Mouse (Mus musculus) midbrain, postnatal 0 days (tissue): Measurements from ENCODE around the gene Ackr2. TPM values are rescaled to one million over a fixed set of nuclear protein-coding genes. Genes with fewer than 3 reads are reported as not detected.

ENCODE experiments used
- ATAC-seq: fragments of 200-750 bp; cut with Nextera tagmentation; 2 replicates; pipeline ENCODE4 v1.8.0; 2017; ENCODE audit warnings: moderate number of reproducible peaks, mild to moderate bottlenecking, moderate TSS enrichment, moderate library complexity; ENCODE audit not compliant: low FRiP score
- DNase-seq: peaks from one replicate; pipeline ENCODE4 v3.0.0-alpha.2; 2015; ENCODE audit warnings: low spot score
- H3K27ac ChIP-seq: fragments of 300-500 bp; sonication (generic); 2 replicates; pipeline ENCODE4 v1.5.1; 2014; ENCODE audit warnings: low read depth, mild to moderate bottlenecking, low read length, mixed read lengths
- H3K27me3 ChIP-seq: fragments of 300-500 bp; sonication (generic); 2 replicates; pipeline ENCODE4 v1.6.1; 2014; ENCODE audit warnings: low read length, control low read depth, mixed read lengths; ENCODE audit not compliant: insufficient read depth
- H3K36me3 ChIP-seq: fragments of 300-500 bp; sonication (generic); 2 replicates; pipeline ENCODE4 v1.6.1; 2014; ENCODE audit warnings: low read length, control low read depth, mixed read lengths; ENCODE audit not compliant: insufficient read depth
- H3K4me1 ChIP-seq: fragments of 300-500 bp; sonication (generic); 2 replicates; pipeline ENCODE4 v1.6.1; 2014; ENCODE audit warnings: mild to moderate bottlenecking, control low read depth, antibody characterized with exemption, low read length, mixed read lengths; ENCODE audit not compliant: insufficient read depth
- H3K4me2 ChIP-seq: fragments of 300-500 bp; sonication (generic); 2 replicates; pipeline ENCODE4 v1.6.1; 2014; ENCODE audit warnings: low read depth, mild to moderate bottlenecking, low read length, mixed read lengths; ENCODE audit not compliant: poor library complexity, severe bottlenecking
- H3K4me3 ChIP-seq: fragments of 300-500 bp; sonication (generic); 2 replicates; pipeline ENCODE4 v1.5.1; 2014; ENCODE audit warnings: low read depth, mild to moderate bottlenecking, low read length, moderate library complexity
- H3K9ac ChIP-seq: fragments of 300-500 bp; sonication (generic); replicated peaks from 2 replicates; pipeline ENCODE4 v1.6.1; 2014; ENCODE audit warnings: mild to moderate bottlenecking, low read length, moderate library complexity, mixed read lengths; ENCODE audit not compliant: poor library complexity, severe bottlenecking
- H3K9me3 ChIP-seq: fragments of 300-500 bp; sonication (generic); 2 replicates; pipeline ENCODE4 v1.6.1; 2016; ENCODE audit warnings: low read length, control low read depth
- CTCF ChIP-seq: IDR thresholded peaks from 2 replicates; pipeline ENCODE4 v1.5.1; 2016; ENCODE audit warnings: antibody characterized with exemption, mild to moderate bottlenecking
- WGBS: fragments of 180-500 bp; shearing (Covaris S2); extraction: QIAGEN DNeasy Blood & Tissue Kit; methylation state at CpG from one replicate; pipeline ENCODE4 v1.1.7; 2014; 5-methylcytosine and 5-hydroxymethylcytosine counted together
- polyA plus RNA-seq: library from polyadenylated mRNA; unstranded; fragments of >200 nt; fragmentation: Nextera tagmentation; extraction: Ambion mirVana; gene quantifications from 2 replicates; pipeline ENCODE4 v1.2.1, GENCODE M21; 2015
- total RNA-seq: library from RNA; depleted of rRNA; stranded (reverse); fragments of >200 nt; gene quantifications from 2 replicates; pipeline ENCODE4 v1.2.3, GENCODE M21; 2014

The Ackr2 gene
- total and polyA plus RNA-seq, 2 experiments from 2014 or later = 0.78 to 3.0 TPM

DNA sequence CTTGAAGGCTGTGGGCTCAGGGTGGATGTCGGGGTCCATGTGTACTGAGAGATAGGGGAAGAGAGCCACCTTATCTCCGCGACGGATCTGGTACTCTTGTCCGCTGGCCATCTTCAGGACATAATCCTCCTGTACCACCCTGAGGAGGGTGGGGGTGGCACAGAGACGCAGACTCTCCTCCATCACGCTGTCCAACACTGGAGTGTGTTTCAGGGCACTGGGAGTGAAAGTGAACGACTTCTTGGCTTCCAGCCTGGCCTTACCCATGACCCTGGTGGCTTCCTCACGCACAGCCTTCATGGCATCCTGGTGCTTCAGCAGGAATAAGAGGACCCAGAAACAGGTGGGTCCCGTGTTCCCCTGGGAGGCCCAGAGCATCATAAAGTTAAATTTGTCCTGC lies 16.9 kb downstream of the Ackr2 start:
- H3K4me3 ChIP-seq = no peak overlapping the region
- no peaks in the 10 kb centered on the region for H3K9me3 ChIP-seq
- no peak for DNase-seq
- H3K4me2 ChIP-seq = no peak overlapping the region
- no peak overlapping the region for H3K9ac ChIP-seq
- no peak for ATAC-seq
- H3K27me3 ChIP-seq = no peaks in the 10 kb centered on the region
- no peaks in the 10 kb centered on the region for H3K4me1 ChIP-seq
- no peak for TF ChIP-seq CTCF
- 88% methylated on average over 10 of the region's 10 CpGs for WGBS
- H3K27ac ChIP-seq = no peak overlapping the region
- H3K36me3 ChIP-seq = no peaks in the 10 kb centered on the region

DNA sequence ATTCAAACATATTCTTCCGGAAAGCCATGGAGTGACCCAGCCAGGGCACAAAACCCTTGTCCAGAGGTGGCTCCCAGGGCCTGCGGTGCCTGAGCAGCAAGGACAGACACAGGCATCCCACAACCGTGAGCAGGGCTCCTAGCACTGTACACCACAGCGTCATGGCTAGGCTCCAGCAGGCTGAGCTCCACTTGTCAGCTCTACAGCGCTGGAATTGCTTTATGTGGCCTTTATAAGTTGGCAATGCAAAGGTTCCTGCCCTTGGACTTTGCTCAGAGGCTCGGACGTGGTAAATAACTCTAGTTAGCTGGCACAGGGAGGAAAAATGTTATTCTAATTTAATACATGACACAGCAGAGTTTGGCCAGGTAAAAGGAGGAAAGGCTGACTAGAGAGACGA lies 17.9 kb downstream of the Ackr2 start, which contains the start of gene Cyp8b1:
TSS of gene Cyp8b1 (minus strand) at position 204 of the 400 bp plus-strand sequence.
- H3K9me3 ChIP-seq = no peaks in the 10 kb centered on the region
- no peaks in the 10 kb centered on the region for H3K36me3 ChIP-seq
- H3K27me3 ChIP-seq = no peaks in the 10 kb centered on the region
- no peak for TF ChIP-seq CTCF
- ATAC-seq (no peak), DNase-seq (no peak)
- WGBS = 86% methylated on average over 8 of the region's 8 CpGs
- no peak within 1 kb of the TSS for H3K4me3 ChIP-seq
- no peak within 1 kb of the TSS for H3K27ac ChIP-seq
- H3K4me2 ChIP-seq = no peak within 1 kb of the TSS
- no peak within 1 kb of the TSS for H3K9ac ChIP-seq
- H3K4me1 ChIP-seq = no peaks in the 10 kb centered on the region

DNA sequence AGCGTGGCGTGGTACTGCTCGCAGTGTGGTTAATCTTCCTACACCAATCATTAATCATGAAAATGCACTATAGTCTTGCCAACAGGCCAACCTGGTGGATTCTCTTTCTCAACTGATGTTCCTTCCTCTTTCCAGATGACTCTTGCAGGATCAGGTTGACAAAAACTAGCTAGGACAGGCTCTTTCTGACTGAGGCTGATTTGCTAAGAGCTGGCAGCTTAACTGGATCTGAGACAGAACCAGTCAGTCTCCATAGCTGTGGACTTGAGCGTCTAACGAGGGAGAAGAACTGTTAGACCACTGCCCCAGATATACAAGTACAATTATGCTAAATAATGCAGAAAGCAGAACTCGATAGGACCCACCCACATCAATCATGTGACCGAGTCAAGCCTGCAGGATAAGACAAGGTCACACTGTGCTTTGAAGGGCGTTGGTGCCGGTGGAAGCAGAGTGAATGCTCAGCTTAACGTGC lies 20.9 kb downstream of the Ackr2 start:
- Histone ChIP-seq H3K9ac (no peak overlapping the region), H3K27me3 (no peaks in the 10 kb centered on the region), H3K9me3 (no peaks in the 10 kb centered on the region), H3K4me1 (no peaks in the 10 kb centered on the region), H3K36me3 (no peaks in the 10 kb centered on the region), H3K4me3 (no peak overlapping the region), H3K27ac (no peak overlapping the region), H3K4me2 (no peak overlapping the region)
- ATAC-seq (no peak), DNase-seq (no peak)
- TF ChIP-seq CTCF = no peak
- WGBS = 81% methylated on average over 10 of the region's 10 CpGs

DNA sequence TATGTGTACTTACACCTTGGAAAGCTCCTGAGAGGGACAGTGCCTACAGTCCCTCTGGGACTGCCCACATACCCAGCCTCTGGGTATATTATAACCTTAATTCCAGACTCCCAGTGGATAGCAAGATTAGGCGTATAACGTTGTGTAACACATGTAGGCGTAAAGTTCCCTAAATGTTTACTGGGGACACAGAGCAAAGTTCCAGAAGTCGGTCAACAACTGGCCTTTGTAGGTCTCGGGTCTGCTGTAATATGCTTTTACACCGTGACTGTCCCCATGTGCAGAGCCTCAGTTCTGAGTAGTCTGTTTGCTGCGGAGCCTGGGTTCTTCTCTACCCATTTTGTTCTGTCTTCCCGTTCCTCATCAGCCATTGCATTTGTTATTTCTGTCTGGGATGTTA lies 25.3 kb downstream of the Ackr2 start:
- WGBS = 89% methylated on average over 8 of the region's 8 CpGs
- Histone ChIP-seq H3K9ac (no peak overlapping the region), H3K4me1 (no peaks in the 10 kb centered on the region), H3K4me3 (no peak overlapping the region), H3K27ac (no peak overlapping the region), H3K27me3 (no peaks in the 10 kb centered on the region; the same call in 1 of the 2 replicates), H3K36me3 (no peaks in the 10 kb centered on the region), H3K9me3 (no peaks in the 10 kb centered on the region), H3K4me2 (no peak overlapping the region)
- no peak for ATAC-seq
- no peak for DNase-seq
- TF ChIP-seq CTCF = no peak

DNA sequence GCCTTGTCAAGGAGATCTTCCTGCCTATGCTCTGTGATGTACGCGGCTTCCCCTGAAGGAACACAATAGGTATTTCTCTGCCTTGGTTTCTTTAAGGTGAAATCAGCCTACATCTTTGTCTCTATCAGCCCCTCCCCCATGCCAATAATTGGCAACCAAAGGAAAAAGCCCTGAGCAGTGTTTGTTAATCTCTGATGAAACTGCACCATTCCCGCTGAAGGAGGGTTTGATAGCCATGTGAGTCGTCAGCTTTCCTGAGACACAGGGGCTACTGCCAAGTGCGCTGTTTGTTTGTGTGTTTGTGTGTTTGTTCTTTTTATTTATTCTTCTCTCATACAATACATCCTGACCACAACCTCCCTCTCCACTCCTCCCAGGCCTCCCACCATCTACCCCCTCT lies 25.8 kb downstream of the Ackr2 start:
- H3K9me3 ChIP-seq = no peaks in the 10 kb centered on the region
- no peak for TF ChIP-seq CTCF
- H3K4me1 ChIP-seq = no peaks in the 10 kb centered on the region
- WGBS = 65% methylated on average over 5 of the region's 5 CpGs
- no peak overlapping the region for H3K4me2 ChIP-seq
- no peak overlapping the region for H3K4me3 ChIP-seq
- DNase-seq (no peak), ATAC-seq (no peak)
- no peaks in the 10 kb centered on the region; the same call in 1 of the 2 replicates for H3K27me3 ChIP-seq
- no peaks in the 10 kb centered on the region for H3K36me3 ChIP-seq
- H3K9ac ChIP-seq = no peak overlapping the region
- no peak overlapping the region for H3K27ac ChIP-seq

DNA sequence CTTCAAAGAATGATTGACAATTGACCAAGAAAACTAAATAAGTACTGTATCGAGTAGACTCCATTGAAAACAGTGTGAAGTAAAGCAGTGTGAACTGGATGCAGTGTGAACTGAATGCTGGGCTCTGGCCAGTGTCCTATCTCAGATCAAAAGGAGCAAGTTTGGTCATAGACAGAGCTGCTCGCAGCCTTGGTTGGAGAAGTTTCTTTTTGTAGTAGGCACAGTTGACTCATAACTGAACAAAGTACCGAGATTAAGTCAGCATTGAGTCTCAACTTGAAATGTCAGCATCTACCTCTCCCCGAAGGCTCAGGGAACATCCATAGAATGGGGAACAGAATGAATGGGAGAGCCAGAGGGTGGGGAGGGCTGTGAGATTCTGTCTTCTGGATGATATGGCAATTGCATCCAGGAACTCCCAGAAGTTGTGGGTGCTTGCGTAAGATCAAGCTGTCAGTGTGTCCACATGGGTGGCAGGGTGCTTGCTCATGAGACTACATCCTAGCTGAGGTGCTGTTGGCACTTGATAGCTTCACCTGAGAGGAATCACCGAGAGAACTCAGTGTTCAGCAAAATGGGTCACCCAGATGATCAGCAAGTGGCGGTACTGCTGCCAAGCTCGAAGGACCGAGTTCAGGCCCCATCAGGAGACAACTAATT lies 26.9 kb downstream of the Ackr2 start:
- Histone ChIP-seq H3K27ac (no peak overlapping the region), H3K36me3 (no peaks in the 10 kb centered on the region), H3K9me3 (no peaks in the 10 kb centered on the region), H3K9ac (no peak overlapping the region), H3K27me3 (no peaks in the 10 kb centered on the region; the same call in 1 of the 2 replicates), H3K4me2 (no peak overlapping the region), H3K4me3 (no peak overlapping the region), H3K4me1 (no peaks in the 10 kb centered on the region)
- DNase-seq (no peak), ATAC-seq (no peak)
- TF ChIP-seq CTCF = no peak
- WGBS = 86% methylated on average over 9 of the region's 9 CpGs
